Mouse (Mus musculus): Measurements from ENCODE around the gene Tmem119.
A peak's percentile ranks its signal among the peaks of the same experiment; 100 is the strongest.
"Not testable (repeated sequence)": the region's sequence is repeated elsewhere in the genome, so short reads cannot be mapped to it uniquely, and the experiment has no call there.

Gene Tmem119

DNA sequence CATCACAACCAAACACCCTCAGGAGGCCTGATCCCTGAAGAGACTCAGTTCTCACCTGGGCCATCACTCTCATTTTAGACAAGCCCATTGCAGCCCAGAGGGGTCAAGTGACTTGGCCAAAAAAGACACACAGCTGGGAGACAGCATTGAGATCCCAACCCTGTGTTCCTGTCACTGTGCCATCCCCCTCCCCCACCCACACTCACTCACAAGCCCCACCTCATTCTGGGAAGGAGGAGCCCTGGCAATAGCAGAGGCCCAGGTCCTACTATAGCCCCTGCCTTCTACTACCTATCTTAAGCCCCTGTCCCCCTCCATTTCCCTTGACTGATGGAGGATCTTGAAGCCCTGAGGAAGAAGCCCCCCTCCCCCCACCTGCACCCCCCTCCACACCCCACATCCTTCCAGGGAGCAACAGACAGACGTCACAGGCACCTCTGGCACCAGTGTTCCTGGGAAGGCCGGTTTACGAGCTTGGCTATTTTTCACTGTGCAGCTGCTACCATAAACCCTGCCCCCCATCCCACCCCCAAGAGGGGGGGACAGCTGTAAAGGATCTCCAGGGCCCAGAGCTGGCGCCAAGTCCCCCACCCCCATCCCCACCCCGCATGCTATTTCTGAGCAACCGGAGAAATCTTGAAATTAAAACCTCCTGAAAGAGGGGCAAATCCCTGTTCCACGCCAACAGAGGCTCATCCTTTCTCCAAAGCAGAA lies 11.1 kb downstream of the Tmem119 start:
- DNase-seq (ENCODE audit: low read depth, low spot score), result no peak

DNA sequence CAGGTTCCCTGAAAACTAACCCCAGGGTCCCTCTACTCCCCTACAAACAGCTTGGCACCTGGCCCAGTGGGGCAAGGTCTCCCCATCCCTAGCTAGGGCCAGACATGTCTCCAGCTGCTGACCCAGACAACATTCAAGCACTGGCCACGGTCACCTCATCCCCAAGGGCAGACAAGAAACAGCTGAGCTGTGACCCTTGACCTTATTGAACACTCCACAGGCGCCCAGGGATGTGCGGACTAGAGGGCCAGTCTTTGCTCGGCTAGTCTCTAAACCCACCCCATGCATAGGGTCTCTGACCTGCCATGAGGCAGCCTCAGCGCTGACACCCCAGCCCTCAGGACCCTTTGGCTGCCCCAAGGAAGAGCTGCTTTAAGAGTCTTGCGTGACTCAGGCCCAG lies 11.7 kb downstream of the Tmem119 start:
- no peak for DNase-seq (ENCODE audit: low read depth, low spot score)

DNA sequence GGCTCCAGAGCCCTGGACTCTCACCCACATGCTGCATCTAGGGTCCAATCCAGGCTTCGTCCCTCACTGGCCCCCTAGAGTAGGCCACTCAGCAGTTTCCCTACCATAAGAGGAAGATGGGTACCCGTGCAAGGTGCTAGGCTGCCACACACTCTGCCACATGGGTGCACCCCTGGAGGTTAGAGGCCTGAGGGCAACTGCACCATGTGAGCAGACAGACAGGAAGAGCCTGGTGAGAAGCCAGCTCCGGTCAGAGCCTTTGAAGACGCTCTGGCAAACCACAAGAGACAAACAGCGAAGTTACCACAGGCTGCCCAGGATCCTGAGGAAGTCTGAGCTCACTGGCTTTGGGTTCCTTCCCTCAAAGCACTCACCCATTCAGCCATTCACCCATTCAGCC lies 13.3 kb downstream of the Tmem119 start:
- DNase-seq (ENCODE audit: low read depth, low spot score), result no peak

DNA sequence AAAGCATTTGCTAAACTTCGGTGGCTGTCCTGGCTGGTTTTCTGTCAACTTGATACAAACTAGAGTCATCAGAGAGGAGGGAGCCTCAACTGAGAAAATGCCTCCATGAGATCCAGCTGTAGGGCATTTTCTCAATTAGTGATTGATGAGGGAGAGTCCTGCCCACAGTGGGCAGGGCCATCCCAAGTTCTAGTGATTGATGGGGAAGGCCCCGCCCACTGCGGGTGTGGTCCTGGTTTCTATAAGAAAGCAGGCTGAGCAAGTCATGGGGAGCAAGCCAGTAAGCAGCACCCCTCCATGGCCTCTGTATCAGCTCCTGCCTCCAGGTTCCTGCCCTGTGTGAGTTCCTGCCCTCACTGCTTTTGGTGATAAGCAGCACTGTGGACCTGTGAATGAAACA lies 16.2 kb downstream of the Tmem119 start:
- DNase-seq (ENCODE audit: low read depth, low spot score), result not testable (repeated sequence)

DNA sequence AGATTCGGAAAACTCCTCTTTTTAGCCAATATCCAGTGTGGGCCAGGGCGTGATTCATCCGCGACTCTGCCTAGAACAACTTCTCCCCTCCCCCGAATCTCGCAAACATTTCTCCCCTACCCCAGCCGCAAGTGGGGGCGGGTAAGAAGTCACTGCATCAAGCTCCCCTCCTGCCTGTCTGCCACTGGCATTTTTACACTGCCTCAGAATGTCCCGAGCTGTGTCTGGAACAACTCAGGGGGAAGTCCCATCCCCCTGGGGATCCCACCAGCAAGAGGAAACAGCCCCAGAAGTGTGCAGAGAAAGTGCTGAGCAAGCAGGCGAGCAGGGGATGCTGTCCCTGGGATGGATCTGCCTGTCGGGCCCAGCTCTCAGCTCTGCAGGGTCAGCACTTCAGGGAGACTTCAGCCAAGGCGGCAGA lies 16.7 kb downstream of the Tmem119 start:
- no peak for DNase-seq (ENCODE audit: low read depth, low spot score)

DNA sequence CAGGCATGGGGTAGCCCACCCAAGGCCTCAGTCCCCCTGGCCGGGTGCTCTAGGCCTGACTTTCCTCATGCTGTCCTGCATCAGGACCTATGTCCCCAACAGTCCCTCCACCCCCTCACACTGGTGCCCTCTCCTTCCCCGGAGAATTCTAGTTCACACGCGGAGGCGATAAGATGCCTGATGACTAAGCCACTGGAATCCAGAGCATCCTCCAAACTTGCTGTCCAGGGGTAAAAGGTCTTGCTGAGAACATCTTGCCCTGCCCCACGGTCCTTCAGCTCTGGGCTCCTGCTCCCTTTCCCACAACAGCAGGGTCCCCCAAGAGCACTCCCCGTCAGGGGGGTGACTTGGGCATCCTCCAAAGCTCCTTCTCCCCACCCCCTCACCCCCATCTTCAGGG lies 17.7 kb downstream of the Tmem119 start:
- no peak for DNase-seq (ENCODE audit: low read depth, low spot score)

DNA sequence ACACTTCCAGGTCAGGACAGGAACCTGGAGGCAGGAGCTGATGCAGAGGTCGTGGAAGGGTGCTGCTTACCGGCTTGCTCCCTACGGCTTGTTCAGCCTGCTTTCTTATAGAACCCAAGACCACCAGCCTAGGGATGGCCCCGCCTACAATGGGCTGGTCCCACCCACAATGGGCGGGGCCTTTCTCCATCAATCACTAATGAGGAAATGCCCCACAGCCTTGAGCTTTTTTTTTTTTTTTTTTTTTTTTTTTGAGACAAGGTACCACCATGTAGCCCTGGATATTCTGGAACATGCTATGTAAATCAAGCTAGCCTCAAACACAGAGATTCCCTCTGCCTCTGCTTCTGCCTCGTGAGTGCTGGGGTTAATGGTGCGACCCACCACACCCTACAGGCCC lies 18.4 kb downstream of the Tmem119 start:
- DNase-seq (ENCODE audit: low read depth, low spot score), result no peak

DNA sequence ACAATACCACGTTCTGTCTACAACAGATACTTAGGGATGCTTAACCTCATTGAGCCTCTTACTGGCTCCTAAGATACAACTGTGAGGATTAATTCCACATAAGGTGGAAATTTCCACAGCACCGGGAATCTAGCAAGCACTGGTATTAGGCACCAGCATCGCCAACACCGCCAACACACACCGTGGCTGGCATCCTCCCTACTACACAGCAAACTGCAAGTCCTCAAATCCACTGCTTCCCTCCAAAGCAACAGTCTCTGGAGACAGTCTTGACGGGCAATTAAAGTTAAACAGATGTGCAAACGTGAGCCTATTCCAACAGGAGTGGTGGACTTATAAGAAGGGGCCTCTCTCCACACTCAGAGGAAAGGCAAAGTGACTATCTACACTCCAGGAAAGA lies 19.1 kb downstream of the Tmem119 start:
- no peak for DNase-seq (ENCODE audit: low read depth, low spot score)

DNA sequence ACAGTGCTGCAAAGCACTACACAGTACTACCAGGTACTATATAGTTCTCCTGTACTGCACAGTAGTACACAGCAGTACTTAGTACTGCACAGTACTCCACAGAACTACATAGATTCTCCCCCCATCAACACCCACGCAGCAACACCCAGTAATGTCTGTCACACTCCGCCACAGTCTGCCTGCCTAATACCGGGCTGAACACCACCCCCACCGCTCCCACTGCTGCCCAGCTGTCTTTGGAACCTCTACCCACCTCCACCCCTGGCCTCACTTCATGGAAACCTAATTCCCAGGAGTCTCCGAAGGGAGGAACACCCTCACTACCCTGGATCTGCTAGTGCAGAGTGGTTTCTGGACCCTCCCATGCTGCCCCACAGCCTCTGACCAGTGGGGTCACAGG lies 19.6 kb downstream of the Tmem119 start:
- no peak for DNase-seq (ENCODE audit: low read depth, low spot score)

DNA sequence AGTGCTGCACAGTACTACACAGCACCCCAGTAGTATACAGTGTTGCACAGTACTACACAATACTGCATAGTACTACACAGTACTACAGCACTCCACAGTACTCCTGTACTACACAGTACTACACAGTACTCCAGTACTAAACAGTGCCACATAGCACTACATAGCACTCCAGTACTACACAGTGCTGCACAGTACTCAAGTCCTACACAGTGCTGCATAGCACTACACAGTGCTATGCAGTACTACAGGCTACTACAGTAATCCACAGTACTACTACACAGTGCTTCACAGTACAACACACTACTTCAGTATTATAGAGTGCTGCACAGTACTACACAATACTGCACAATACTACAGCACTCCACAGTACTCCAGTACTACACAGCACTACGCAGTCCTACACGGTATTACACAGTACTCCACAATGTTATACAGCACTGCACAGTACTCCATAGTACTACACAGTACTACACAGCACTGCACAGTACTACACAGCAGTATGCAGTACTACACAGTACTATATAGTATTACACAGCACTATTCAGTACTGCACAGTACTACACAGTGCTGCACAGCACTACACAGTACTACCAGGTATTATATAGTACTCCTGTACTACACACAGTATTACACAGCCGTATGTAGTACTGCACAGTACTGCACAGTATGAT lies 20.1 kb downstream of the Tmem119 start:
- DNase-seq (ENCODE audit: low read depth, low spot score), result no peak

DNA sequence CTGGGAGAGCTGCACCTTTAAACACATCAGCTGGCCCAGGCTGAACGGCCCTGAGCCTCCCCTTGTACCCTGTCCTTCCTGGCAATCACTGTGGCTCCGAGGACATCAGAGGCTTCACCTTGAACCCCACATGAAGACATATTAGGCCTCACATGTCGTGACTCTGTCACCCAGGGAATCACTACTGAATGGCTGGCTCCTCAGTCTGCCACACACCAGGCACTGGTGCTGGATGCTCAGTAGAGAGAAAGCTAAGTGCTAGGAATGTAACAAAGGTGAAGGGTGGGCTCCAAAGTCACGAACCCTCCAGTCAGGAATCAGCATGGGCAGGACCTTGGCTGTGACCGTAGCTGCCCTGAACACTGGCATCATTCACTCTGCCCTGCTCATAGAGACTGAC lies 20.7 kb downstream of the Tmem119 start:
- DNase-seq (ENCODE audit: low read depth, low spot score), result no peak

DNA sequence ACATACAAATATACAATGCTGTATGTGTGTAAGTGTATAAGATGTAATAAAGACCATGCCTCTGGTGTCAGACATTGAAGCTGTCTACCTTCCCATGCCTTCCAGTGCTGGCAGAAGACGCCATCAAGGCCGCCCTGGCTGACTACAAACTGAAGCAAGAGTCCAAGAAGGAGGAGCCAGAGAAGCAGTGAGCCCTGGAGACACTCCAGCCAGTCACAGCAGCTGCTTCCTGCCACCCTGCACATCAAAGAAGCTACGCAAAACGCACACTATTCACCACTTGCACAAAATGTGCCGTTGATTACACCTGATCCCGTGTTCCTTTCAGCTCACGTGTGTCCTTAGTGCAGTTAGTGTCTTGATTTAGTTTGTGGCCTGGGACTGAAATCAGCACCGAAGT lies 22.6 kb downstream of the Tmem119 start:
- DNase-seq (ENCODE audit: low read depth, low spot score), result not testable (repeated sequence)

DNA sequence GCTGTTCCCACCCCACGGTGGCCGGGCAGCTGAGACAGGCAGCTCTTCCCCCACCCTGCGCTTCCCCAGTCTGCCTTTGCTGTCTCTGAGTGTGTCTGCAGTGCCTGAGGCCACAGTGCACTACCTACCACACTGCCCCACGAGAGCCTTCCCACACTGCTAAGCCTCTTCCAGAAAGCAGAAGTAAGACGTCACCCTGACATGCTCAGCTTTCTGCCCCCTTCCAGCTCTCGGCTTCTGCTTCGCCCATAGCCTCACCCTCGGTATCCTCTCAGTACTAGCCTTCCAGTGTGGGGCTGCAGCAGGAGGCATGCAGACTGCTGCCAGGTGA lies 23.5 kb downstream of the Tmem119 start:
- DNase-seq (ENCODE audit: low read depth, low spot score), result no peak

DNA sequence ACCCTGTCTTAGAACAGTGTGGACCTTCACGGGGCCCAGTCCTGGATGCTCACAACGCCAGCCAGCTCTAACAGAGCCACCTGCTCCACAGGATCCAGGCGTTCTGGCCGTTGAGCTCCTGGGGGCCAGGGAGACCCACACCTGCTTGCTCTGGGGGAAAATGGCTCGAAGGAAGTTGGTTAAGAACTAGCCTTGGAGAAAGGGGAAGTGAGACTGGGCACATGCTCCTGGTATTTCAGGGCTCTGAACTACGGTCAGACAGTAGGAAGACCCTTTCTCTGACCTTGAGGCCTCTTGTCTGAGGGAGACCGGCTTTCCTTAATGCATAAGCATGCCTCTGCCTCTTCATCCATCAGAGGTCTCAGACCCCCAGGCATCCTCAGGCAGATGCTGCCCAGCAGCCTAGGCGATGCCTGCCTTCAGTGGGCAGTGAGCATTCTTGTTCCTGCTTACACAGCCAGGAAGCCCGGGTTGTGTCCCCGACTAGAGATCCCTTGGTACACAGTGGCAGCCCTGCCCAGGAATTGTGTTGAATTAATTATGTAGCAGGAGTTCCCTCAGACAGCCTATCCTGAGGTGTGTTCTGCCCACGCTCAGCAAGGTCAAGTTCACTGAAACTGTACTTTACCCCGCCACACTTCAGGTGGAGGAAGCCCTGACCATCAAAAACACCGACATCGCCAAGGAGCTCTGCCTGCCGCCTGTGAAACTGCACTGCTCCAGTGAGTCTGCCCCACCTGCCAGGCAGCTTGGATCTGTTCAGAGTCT lies 24.0 kb downstream of the Tmem119 start:
- no peak for DNase-seq (ENCODE audit: low read depth, low spot score)

DNA sequence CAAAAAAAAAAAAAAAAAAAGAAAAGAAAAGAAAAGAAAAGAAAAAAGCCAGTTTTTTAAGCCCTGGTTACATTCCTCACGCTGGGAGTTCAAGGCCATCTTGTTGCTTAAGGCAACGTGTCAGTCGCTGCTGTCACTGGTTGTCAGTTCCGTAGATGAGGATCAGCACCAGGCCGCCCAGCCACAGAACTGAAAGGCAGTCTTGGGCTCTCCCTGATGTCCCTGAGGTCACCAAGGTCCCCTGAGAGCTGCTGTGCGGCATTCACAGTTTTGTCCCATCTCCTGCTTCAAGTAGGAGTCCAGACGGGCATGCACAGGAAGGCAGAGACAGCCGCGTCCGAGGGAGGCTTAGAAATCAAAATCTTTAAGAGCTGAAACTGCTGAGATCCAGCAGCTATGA lies 24.7 kb downstream of the Tmem119 start:
- DNase-seq (ENCODE audit: low read depth, low spot score), result no peak

DNA sequence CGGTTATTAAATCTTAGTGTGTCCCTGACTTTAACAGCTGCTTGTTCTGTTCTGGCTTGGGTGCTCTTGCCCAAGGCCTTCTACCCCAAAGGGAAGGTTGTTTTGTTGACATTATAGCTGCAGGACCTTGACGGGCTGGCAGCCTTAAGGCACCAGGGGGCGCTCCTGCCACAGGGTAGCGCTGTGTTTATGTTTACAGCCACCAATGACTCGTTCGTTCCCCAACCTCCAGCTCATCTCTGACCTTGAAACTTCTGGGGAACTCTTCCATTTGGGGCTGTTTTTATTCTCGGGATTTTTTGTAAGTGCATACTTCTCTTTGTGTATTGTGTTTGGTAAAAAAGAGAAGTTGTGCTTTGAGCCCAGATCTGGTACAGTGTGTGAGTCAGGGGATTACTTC lies 26.7 kb downstream of the Tmem119 start:
- DNase-seq (ENCODE audit: low read depth, low spot score), result peak; percentile 25

DNA sequence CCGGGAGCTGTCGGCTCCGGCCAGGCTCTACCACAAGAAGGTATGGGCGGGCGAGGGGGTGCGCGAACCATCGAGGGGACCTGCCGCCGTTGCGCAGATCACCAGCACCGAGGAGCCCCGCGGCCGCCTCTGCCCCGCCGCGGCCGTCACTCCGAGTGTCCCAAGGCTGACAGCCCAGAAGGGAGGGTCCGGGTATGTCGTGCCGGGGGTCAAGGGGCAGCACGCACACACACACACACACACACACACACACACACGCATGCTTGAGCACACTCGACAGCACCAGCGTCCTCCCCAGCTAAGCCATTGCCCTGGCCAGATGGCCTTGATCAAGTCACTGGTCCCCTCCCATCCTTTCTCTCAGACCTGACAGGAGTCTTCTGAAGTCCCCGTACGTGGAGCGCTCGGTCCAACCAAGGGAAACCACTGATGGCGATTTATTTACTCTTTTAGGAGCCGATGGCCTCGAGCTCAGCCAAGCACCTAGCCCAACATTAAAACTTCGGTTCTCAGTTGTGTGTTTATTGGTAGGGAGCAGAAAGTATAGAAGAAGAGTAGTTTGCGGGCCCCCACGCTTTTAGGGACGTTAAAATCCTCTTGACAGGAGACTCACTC lies 27.3 kb downstream of the Tmem119 start:
- no peak for DNase-seq (ENCODE audit: low read depth, low spot score)

DNA sequence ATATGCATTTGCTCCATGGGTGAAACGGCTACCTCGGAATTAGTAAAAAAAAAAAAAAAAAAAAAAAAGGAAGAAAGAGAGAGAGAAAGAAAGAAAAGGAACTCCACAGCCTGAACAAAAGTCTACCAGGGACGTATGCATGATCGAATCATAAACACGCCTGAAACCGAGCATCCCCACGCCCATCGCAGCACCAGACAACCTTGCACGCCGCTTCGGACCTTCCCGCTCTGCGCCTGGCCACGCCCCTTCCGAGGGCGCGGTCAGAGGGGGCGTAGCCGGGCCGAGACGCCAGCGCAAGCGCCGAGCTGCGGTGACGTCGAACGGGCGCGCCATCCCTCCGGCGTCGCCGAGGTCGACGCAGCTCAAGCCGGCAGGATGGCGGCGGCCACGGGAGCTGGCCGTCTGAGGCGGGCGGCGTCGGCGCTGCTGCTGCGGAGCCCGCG lies 27.8 kb downstream of the Tmem119 start, which contains the start of the genes Sart3 and Iscu:
Sart3 (minus strand) TSS at position 61 of the 446 bp plus-strand sequence.
Iscu (plus strand) TSS at position 299 of the 446 bp plus-strand sequence.
- peak; percentile 90 for DNase-seq (ENCODE audit: low read depth, low spot score)

DNA sequence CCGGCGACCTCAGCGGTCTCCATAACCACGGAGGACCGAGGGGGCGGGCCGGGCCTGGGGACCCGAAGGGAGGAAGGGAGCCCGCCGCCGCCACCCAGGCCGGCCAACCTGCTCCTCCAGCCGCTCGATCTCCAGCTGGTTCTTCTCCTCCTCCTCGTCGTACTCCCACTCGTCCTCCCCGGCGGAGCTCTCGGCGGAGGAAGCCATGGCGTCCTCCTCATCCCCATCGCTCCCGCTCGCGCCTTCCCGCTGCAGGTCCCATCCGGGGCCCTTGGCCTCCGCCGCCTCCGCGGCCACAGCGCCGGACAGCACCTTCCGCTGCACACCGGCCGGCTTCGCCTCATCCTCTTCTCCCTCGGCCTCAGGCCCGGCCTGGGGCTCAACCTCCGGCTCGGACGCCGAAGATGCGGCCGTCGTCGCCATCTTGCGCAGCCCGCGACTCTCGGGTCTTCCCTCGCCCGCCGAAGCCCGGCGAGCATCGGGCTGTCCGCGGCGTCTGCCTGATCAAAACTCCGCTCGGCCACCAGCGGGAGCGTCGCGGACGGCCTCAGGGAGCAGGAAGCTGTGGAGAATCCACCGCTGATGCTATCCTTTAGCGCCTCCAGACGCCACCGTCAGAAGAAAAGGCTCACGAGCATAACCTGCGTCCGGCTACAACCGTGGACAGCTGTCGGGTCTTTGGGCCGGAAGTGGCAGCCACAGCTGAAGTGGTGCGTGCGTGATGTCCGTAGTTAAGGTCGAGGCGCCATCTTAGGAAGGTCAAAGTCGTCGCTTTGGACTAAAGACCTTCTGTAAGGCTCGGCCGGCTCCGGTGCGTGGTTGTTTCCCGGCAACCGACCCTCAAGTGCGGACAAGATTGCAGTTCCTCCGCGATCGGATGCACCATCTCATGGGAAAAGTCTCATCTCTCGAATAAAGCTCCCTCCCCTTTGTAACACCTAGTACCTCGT lies 28.8 kb downstream of the Tmem119 start:
- peak; percentile 88 for DNase-seq (ENCODE audit: low read depth, low spot score)

DNA sequence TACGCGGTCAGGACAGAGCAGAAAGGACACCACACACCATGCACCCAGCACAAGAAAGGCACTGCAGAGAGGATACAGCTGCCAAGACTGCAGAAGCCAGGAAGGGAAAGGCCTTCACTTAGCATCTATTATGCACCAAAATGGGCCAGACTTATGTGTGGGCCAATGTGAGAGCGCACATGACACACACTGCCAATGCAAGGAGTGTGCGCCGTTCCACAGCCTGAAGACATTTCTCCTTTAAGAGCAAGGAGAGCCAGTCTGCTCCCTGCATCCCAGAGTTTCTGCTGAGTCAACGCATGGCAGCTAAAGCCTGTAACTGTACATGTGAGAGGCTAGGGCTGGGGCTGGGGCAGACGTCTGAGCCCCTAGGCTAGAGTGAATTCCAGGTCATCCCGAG lies 31.5 kb downstream of the Tmem119 start:
- DNase-seq (ENCODE audit: low read depth, low spot score), result no peak

Data from retina, adult 2 months (tissue).